Mouse (Mus musculus) ES-E14 (cell line): ENCODE results near the gene Mvd.

Experiments used
- HCFC1 ChIP-seq: IDR thresholded peaks from 2 replicates; pipeline ENCODE4 v1.6.1; 2012; ENCODE audit warnings: low read length, inconsistent platforms, borderline replicate concordance; ENCODE audit not compliant: insufficient read depth
- MAFK ChIP-seq: IDR thresholded peaks from 2 replicates; pipeline ENCODE4 v1.6.1; 2014; ENCODE audit warnings: mild to moderate bottlenecking, low read depth, low read length, inconsistent platforms; ENCODE audit not compliant: insufficient read depth
- ZNF384 ChIP-seq: IDR thresholded peaks from 2 replicates; pipeline ENCODE4 v1.6.1; 2012; ENCODE audit warnings: low read depth, low read length, inconsistent platforms

- TF ChIP-seq MAFK (no peak), ZNF384 (no peak), HCFC1 (no peak)
These were observed 49.5 kb downstream of the Mvd start for GRCm38 (mm10) chr8:122393717-122394116.
